Mouse (Mus musculus): ENCODE measurements around the gene Plac8. TPM values are rescaled to one million over a fixed set of nuclear protein-coding genes. Genes with fewer than 3 reads are reported as not detected.

Plac8 gene
- under 1 TPM in 1 of 2 experiments, not detected in 1; 0.80 TPM for total RNA-seq (2021)
- long read RNA-seq, experiment 1: 0 reads
- long read RNA-seq, experiment 2, partial matches to known transcripts: 0 of 1 reads
- long read RNA-seq, experiment 2, other reads (novel, unspliced or antisense): 0 of 1 reads

DNA sequence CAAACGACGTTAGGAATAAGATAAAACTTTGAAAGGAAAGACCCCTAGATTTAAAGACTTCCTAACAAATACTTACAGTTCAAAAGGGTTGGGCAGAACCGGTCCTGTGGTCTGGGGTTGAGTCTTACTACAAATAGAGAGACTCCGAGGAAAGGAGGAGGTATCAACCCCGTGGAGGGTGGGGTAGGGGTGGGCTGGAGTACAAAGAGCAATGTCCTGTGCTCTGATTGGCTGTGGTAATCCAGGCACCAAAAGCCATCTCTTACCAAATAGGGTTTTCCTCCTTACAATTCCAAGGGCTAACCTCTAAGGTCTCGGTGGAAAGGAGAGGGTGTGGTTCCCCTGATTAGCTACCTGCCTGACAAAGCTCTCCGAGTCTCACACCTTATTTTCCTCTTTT is at the start of gene Plac8:
TSS of gene Plac8 (minus strand) at position 177 of the 400 bp plus-strand sequence.
- no peak for DNase-seq (ENCODE audit: low spot score)

DNA sequence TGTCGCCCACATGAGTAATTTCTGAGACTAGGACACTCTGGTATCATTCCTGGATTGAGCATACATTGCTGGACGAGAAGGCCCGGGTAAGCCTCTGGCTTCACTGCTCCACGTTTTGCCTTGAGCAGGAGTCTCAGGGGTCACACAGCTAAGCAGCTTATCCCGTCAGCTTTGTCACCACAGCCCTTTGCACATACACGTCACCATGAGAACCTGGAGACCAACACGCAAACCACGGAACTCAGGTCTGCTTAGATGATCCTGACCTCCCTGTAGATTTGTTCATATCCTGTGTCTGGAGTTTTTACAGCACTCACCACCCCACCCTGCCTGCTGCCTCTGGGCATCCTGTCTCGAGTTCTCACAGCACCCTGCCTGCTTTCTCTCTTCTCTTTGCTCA is 48.9 kb upstream of the Plac8 start:
- DNase-seq (ENCODE audit: low spot score): no peak

DNA sequence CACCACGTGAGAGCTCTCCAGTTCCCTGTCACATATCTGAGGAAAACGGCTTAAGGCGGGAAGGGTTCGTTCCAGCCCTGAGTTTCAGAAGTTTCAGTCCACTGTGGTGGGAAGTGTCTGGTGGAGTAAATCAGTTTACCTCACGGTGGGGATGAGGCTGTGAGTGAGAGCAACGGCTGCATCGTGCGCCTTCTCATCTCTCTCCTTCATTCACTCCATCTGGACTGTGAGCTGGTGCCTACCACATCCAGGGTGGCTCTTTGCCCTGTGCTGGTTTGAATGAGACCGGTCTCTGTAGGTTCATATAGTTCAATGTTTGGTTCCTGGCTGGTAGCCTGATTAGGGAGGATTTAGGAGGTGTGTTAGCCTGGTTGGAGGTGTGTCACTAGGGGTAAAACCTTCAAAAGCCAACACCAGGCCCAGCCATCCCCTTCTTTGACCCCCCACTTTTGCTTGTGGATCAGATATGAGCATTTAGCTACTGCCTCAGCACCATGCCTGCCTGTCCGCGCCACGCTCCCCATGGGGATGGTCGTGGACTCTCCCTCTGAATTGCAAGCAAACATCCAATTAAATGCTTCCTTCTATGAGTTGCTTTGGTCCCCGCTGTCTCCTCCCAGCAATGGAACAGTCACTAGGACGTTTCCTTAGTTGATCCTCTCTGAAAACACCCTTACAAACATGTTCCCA is 47.7 kb upstream of the Plac8 start:
- no peak for DNase-seq (ENCODE audit: low spot score)

DNA sequence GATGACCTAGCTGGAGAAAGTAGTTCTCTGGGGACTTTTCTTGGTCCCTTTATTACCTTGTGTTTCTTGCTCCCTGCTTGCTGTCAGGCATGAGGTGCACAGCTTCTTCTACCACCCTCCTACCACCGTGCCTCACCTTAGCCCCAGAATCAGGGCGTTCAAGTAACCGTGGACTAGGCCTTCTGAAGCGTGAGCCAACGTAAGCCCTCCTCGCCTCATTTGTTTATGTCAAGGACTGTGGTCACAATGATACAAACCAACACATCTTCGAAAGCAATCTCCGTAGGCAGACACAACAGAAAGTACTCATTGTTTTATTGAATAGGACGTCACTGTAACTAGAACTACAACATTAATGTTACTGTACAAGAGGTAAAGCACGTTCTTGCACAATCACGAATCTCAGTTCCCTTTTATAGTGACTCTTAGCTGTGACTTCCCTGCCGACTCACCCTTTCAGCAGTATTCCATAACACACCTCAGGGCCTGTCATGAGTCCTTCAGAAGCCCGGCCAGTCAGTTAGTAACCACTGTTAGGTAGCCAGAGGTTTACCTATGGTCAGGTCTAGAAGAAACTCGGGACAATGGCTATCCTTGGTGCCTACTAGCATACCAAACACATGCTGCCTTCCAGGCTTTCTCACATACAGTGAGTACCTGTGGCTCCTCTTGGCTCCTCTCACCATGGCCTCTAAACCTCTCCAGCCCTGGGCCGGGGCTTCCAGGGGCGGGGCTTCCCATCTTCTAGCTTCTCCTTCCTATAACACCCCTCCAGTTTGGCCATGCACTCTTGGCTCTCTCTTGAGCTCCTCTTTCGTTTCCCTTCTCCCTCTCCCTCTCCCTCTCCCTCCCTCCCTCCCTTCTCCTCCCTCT is 42.1 kb upstream of the Plac8 start:
- no peak for DNase-seq (ENCODE audit: low spot score)

DNA sequence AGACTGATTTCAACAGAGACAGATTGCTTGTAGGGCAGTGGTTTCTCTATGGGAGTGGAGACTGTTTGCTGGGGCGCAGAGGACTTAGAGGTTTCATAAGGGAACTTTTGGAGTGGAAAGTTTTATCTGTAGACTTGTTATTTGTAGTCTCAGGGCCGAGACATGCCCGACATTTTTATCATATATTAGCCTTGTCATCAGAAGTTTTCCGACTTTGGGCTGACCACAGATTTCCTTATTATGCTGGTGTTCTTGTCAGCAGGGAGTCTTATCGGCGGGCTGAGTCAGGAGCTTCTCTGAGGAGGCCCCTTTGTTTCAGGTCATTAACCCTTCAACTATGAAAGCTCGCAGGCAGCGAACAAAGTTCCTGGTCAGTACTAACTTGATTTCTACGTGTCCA is 35.8 kb upstream of the Plac8 start:
- DNase-seq (ENCODE audit: low spot score): no peak

DNA sequence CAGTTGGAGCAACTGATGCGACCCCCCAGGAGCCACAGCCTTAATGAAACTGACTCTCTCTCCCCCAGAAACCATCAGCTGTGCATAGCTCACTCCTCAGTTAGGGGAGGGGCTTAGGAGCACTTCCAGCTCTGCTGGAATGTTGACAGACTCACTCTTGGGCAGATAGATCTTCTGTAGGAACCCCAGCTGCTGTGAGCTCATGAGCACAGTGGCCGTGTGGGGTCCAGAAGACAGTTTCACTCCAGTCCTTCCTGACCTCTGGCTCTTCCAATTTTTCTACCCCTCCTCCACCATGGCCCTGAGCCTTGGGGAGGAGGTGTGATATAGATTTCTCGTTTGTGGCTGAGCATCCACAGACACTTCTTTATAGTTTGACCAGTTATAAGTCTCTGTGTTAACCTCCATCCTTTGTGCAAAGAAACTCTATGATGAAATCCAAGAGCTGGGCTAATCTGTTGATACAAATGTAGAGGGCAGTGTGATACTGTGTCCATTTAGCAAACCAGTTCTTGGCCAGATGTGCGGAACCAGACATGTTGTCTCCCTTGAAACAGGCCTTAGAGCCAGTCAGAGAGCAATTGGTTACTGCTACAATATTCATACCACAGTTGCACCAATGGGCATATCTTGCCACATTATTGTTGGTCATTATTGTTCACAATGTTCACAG is 35.2 kb upstream of the Plac8 start:
- peak; percentile 9 for DNase-seq (ENCODE audit: low spot score)

DNA sequence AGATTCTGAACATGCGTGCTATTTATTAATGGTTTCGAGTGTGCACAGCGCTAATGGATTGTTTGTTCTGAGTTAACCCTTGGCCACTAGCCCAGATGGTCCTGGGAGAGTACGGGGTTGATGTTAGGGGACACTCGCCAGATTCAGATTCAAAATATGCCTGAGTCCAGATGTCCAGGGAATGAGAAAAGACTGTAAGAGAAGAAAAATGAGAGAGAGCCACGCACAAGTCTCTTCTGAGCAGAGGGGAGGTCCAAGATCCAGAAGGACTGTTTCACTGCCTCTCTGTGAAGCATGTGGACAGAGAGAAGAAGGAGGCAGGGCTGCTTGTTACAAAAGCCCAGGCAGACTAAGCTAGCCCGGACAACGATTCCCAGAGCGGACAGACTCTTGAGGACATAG is 33.8 kb upstream of the Plac8 start:
- peak; percentile 87 for DNase-seq (ENCODE audit: low spot score)

DNA sequence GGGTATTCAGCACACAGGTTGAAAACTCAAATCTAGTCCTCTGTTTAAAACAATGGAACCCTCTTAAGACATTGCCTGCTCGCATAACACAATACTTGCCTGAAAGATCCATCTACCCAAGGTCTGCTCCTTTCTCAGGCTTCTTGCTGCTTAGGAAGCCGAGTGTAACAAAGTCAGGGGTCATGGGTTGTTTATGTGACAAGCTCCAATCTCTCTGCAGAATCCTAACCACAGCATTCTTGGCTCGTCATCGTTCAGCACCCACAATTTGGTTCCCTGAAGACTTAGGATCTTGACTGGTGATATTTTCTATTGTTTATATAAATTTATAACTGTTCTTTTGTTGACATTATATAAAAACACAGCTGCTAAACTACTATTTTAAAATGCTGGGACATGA is 32.0 kb upstream of the Plac8 start:
- DNase-seq (ENCODE audit: low spot score): no peak

DNA sequence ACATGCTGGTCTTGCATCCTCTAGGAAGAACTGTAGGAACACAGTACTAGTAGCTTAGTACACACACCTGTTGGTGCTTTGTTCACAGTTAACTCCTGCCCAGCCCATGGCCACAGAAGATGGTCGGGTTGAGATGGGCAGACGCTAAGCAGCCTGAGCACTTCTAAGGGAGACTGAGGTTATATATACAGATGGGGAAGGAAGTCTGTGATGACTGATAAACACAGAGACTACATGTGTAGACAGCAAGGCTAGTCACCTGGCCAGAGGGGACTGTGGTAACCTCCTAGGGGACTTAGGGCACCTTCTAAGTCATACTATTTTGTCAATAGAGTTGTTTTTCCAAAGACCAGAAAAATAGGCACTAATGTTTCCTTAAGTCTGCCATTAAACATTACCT is 29.8 kb upstream of the Plac8 start:
- DNase-seq (ENCODE audit: low spot score): no peak

DNA sequence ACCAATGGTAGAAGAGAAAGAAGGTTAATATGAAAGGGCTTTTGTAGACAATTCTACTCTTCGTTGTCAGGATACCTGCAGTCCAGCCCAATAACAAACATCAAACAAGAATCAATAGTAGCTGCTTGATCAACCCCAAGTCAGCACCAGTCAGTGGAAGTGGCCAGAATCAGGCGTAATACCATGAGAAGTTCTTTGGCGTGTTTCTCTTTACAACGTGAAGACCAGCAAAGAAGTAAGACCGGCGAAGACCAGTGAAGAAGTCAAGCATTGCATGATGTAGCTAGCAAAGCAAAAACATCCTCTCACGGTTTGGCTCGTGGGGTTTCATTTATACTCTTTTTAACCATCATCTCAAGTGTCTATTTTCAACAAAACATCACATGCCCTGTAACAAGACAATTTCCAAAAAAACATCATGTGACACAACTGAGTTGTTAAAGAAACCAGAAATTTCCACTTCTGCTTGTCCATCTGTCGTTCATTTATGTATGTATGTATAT is 27.0 kb upstream of the Plac8 start:
- no peak for DNase-seq (ENCODE audit: low spot score)

DNA sequence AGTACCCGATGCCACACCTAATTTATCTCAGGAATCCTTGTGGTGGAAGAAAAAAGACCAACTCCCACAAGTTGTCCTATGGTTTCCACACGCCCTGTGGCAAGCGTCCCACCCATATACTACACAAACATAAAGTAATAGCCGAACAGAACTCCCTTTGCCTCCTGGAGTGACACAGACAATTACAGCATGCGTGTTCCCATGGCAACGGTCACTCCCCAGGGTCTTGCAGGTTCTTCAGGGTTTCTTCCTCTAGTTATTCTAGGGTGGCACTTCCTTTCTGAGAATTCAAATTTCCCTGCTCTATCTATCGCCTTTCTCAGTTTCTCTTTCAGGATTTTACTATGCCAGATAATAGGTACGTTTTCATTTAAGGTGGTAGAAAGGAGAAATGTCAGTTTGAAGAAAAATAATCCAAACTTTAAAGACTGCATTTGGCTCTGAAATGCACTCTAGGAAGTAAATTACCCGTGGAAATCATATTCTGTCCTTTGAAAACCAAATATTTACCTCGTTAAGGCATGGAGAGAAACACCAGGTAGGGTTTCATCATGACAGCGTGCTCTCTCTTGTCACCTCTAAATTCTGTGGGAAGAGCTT is 25.9 kb upstream of the Plac8 start:
- no peak for DNase-seq (ENCODE audit: low spot score)

DNA sequence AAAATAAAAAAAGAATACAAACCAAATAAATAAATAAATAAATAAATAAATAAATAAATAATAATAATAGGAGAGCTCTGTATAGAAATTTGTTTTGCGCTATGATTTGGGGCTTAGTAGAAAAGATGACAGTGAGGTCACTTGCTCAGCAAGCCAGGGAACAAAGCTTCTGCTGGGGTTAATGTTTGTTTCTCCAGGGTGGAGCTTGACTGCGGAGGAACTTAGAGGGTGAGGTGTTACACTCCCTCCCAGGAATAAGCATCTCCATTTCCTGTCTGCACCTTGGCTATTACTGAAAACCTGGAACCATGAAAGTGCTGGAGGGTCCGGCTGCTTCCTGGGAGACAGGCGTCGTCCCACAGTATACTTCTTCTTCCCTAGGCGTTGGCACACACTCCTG is 24.0 kb upstream of the Plac8 start:
- no peak for DNase-seq (ENCODE audit: low spot score)

DNA sequence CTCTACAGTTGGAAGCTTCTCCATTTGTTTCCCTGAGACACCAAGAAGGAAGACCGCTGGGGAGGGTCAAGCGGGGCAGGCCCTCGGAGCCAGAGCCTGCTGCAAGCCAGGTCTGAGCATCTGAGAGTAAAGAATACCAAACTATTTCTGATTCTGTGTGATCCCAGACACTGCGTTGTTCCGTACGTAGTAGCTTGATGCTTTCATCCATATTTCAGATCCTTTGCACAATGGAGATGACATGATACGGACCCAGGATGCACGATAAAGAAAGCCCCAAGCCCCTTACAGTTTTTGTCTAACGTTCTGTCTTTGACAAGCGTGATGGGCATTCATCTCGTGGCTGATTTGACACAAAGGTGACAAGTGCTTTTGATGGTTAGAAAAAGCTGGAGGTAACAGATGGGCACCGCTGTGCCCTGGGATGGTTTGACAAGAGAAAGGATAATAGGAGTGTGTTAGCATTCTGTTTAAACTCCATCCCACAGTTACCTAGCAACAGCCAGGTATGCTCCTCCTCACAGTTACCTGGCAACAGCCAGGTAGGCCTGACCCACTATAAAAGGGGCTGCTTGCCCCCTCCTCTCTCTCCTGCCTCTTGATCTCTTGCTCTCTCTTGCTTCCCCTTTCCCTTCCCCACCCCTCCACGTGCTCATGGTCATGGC is 22.9 kb upstream of the Plac8 start:
- DNase-seq (ENCODE audit: low spot score): no peak

DNA sequence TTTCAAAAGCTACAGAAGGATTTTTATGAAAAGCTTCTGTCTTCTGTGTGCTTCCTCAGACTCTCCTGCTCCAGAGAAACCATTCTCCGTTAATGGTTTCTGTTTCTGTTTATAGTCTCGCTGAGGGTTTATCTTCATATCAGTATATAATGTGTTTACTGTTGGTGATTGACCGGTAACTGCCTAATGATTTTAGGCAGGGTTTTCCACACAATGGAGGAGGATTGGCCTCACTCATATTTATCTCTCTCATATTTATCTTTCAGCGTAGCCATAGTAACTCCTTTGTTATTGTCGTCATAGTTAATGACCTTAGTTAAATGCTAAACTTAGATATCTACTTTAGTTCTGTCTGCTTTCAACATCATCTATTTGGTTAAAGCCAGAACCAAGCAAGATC is 18.5 kb upstream of the Plac8 start:
- DNase-seq (ENCODE audit: low spot score): no peak

DNA sequence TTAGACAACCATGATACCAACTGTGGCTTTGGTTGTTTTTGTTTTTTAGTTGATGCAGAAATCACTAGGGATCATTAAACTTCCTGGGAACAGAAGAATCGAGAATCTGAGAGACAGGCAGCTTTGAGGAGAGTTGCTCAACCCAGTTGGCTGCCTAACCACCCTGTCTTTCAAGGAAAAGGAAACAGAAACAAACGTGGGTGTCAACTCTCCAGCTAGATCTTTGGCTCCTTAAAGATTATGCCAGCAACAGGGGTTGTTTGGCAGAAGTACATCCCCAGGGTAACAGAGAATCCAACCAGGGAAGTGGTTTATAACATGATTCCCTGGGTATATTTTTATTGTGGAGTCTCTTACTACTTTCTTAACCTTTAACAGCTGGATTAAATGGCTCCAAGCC is 15.6 kb upstream of the Plac8 start:
- peak; percentile 24 for DNase-seq (ENCODE audit: low spot score)

DNA sequence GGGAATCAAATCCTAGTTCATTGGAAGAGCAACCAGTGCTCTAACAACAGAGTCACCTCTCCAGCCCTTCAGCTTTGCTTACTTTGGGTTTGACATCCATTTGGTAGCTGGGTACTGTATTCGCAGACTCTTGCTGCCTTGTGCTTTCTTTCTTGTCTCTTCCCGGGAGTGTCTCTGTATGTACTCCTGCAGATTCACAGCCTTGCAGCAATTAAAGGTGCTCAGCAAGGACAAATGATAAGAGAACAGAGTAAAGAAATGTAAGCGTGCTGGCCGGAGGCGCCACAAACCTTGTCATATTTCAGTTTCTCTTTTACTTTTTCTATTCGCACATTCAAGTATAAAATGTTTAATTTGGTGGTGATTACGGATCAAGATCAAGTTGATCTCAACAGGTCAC is 15.1 kb upstream of the Plac8 start:
- no peak for DNase-seq (ENCODE audit: low spot score)

DNA sequence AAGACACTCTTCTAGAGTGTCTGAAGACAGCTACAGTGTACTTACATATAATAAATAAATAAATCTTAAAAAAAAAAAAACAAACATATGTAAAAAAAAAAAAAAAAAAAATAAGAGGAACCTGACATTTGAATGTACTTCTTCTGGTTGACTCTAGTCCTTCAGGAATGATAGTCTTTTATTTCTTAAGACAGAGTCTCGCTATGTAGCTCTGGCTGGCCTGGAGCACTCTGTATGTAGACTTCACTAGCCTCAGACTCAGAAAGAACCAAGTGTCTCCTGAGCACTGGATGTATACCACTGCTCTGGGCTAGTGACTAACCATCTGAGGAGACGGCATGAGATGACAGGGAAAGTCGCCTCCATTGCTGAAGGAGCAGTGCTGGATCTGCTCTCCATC is 13.6 kb upstream of the Plac8 start:
- no peak for DNase-seq (ENCODE audit: low spot score)

DNA sequence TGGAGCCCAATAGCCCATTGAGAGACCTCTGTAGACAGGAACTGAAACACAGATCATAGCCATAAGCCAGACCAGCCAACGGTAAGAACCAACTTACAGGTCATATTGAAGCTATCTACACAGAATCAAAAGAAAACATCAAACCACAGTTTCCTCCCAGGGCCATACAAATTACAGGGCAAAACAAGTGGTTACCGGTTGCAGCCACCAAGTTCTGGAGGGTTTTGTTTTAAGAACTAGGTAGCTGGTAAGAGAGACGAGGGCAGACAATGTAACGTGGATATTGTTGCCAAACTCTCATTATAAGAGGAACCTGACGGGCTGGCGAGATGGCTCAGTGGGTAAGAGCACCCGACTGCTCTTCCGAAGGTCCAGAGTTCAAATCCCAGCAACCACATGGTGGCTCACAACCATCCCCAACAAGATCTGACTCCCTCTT is 13.2 kb upstream of the Plac8 start:
- no peak for DNase-seq (ENCODE audit: low spot score)

DNA sequence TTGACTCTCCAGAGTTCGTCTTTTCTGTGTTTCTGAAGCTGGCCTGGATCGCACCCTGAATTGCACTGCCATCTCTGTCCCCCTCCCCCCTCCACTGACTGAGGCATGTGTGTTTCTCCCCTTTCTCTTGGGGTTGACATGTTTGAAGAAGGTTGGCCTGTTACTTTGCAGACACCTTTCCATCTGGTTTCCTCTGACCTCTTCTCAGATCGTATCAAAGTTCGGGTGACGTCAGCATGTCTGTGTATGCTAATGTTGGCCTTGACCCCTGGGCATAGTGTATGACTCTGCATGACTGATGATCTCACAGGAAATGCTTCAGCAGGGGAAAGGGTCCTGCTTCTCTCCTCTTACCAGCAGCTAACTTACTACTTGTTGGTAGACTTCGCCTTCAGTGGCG is 11.0 kb upstream of the Plac8 start:
- no peak for DNase-seq (ENCODE audit: low spot score)

DNA sequence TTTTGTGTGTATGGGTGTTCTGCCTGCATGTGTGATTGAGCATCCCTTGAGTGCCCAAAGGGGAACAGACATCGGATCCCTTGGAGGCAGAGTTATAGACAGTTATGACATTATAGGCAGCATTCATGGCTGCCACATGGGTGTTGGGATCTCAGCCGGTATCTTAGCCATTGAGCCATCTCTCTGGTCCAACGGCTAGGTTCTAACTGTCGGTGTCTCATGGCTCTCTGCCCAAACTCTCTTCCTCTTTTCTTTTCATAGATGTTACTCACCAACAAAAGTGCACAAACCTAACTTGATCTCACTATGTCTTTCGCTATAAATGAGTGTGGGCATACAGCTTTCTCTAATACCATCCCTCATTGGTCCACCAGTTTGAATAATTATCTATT is 10.4 kb upstream of the Plac8 start:
- DNase-seq (ENCODE audit: low spot score): no peak
